Mouse (Mus musculus) testis, adult 2 months (tissue): ENCODE results near the gene Rbms3.

Experiments
- CTCF ChIP-seq: fragments of 200-500 bp; IDR thresholded peaks from 2 replicates; pipeline ENCODE4 v1.5.1; 2012; ENCODE audit warnings: low read depth, mild to moderate bottlenecking, inconsistent platforms, low read length, moderate library complexity; ENCODE audit not compliant: control insufficient read depth, insufficient read depth, insufficient replicate concordance
- POLR2A ChIP-seq: fragments of 200-500 bp; IDR thresholded peaks from 2 replicates; pipeline ENCODE4 v1.6.1; 2012; ENCODE audit warnings: low read depth, mild to moderate bottlenecking, inconsistent platforms, low read length, moderate library complexity; ENCODE audit not compliant: control insufficient read depth

GRCm38 (mm10) chr9:116807166-116808081 is 822.3 kb downstream of the Rbms3 start:
- TF ChIP-seq POLR2A (no peak), CTCF (no peak)
